Mouse (Mus musculus) thymus, adult 2 months (tissue): ENCODE data around the gene Arhgef1. TPM values are rescaled to one million over a fixed set of nuclear protein-coding genes. Genes with fewer than 3 reads are reported as not detected.

ENCODE experiments used
- DNase-seq: peaks from one replicate; pipeline ENCODE4 v3.0.0; 2021
- H3K27ac ChIP-seq: fragments of 200-500 bp; 2 replicates; pipeline ENCODE4 v1.5.1; 2012; ENCODE audit warnings: low read length, control low read depth; ENCODE audit not compliant: control insufficient read depth, insufficient read depth
- H3K27me3 ChIP-seq: fragments of 200-500 bp; 2 replicates; pipeline ENCODE4 v1.6.1; 2012; ENCODE audit warnings: mild to moderate bottlenecking, low read length, moderate library complexity, mixed read lengths; ENCODE audit not compliant: control insufficient read depth, insufficient read depth
- H3K36me3 ChIP-seq: fragments of 200-500 bp; 2 replicates; pipeline ENCODE4 v1.6.1; 2012; ENCODE audit warnings: mild to moderate bottlenecking, low read length, moderate library complexity; ENCODE audit not compliant: control insufficient read depth, insufficient read depth
- H3K4me1 ChIP-seq: fragments of 200-500 bp; replicated peaks from 2 replicates; pipeline ENCODE4 v1.6.1; 2012; ENCODE audit warnings: low read length; ENCODE audit not compliant: control insufficient read depth, insufficient read depth
- H3K4me3 ChIP-seq: fragments of 200-500 bp; 2 replicates; pipeline ENCODE4 v1.5.1; 2012; ENCODE audit warnings: mild to moderate bottlenecking, low read length, control low read depth, moderate library complexity; ENCODE audit not compliant: control insufficient read depth, insufficient read depth
- CTCF ChIP-seq: fragments of 200-500 bp; IDR thresholded peaks from 2 replicates; pipeline ENCODE4 v1.5.1; 2012; ENCODE audit warnings: mild to moderate bottlenecking, control low read depth, low read length, moderate library complexity, borderline replicate concordance; ENCODE audit not compliant: control insufficient read depth, poor library complexity, insufficient read depth; ENCODE audit errors: extremely low read depth
- POLR2A ChIP-seq: fragments of 200-500 bp; IDR thresholded peaks from 2 replicates; pipeline ENCODE4 v1.6.1; 2012; ENCODE audit warnings: mild to moderate bottlenecking, low read length, control low read depth, moderate library complexity; ENCODE audit not compliant: control insufficient read depth, poor library complexity, insufficient read depth; ENCODE audit errors: extremely low read depth
- WGBS: fragments of 180-500 bp; shearing (Covaris S2); methylation state at CpG from one replicate; pipeline ENCODE4 v1.1.7; 2018; 5-methylcytosine and 5-hydroxymethylcytosine counted together
- polyA plus RNA-seq: library from polyadenylated mRNA; depleted of rRNA; stranded (reverse); fragments of >200 nt; gene quantifications from 2 replicates; pipeline ENCODE4 v1.2.3, GENCODE M21; 2012; rRNA removed

Gene Arhgef1
- 1,726 and 1,877 TPM in 2 replicates for polyA plus RNA-seq

DNA sequence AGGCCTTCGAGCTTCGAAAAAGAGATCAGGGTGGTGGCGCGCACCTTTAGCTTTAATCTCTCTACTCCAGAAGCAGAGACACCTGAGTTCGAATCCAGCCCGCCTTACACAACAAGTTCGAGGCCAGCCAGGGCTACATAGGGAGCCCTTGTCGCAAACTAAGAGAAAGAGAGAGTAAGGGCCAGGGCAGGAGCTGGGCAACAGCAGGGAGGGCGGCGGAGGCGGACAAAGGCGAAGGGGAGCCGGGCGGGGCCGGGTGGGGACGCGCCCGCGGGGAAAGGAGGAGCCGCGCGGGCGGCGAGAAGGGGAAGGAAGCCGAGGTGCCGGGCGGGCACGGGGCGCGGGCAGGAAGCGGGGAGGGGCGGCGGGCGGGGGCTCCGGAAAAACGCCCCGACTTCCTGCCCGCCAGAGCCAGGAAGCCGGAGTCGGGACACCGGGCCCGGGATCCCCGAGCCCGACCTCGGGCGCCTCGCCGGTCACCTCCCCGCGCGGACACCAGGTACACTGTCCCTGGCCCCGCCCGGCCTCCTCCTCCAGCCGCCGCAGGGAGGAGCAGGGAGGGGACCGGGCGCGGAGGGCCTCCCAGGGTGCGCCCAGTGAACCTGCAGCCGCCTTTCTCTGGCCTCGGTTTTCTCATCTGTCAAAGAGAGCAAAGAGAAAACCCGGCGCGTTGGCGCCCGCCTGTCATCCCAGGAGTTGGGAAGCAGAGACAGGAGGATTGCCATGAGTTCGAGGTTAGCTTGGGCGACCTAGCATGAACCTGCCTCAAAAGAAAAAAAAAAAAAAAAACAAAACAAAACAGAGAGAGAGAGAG, at the start of gene Arhgef1:
Arhgef1 (plus strand) TSS at position 283 of the 814 bp plus-strand sequence.
- Histone ChIP-seq H3K27me3 (no peaks in the 10 kb centered on the region), H3K36me3 (no peaks in the 10 kb centered on the region), H3K4me1 (peaks cover 31% of the 10 kb centered on the region), H3K4me3 (peak within 1 kb of the TSS; percentile 91), H3K27ac (peak within 1 kb of the TSS; percentile 90)
- WGBS: 1% methylated on average over 57 of the region's 68 CpGs
- TF ChIP-seq POLR2A (peak; percentile 89), CTCF (peak; percentile 11; the same call in 1 of the 2 replicates)
- DNase-seq: peak; percentile 79

- Histone ChIP-seq H3K4me1 (0 out of 2 replicates have a peak, but pooled peaks cover 3% of the 10 kb centered on the region), H3K27ac (no peak overlapping the region), H3K27me3 (no peaks in the 10 kb centered on the region), H3K4me3 (no peak overlapping the region), H3K36me3 (no peaks in the 10 kb centered on the region)
- no peak for DNase-seq
- TF ChIP-seq POLR2A: no peak
- no peak for TF ChIP-seq CTCF
These were observed 49.5 kb upstream of the Arhgef1 start for GRCm38 (mm10) chr7:24853233-24853563.

GRCm38 (mm10) chr7:24853695-24854094, 49.0 kb upstream of the Arhgef1 start:
- Histone ChIP-seq H3K36me3 (no peaks in the 10 kb centered on the region), H3K4me1 (0 out of 2 replicates have a peak, but pooled peaks cover 3% of the 10 kb centered on the region), H3K27me3 (no peaks in the 10 kb centered on the region), H3K27ac (no peak overlapping the region), H3K4me3 (no peak overlapping the region)
- no peak for TF ChIP-seq CTCF
- TF ChIP-seq POLR2A: no peak
- 74% methylated on average over 7 of the region's 7 CpGs for WGBS
- DNase-seq: no peak

DNA sequence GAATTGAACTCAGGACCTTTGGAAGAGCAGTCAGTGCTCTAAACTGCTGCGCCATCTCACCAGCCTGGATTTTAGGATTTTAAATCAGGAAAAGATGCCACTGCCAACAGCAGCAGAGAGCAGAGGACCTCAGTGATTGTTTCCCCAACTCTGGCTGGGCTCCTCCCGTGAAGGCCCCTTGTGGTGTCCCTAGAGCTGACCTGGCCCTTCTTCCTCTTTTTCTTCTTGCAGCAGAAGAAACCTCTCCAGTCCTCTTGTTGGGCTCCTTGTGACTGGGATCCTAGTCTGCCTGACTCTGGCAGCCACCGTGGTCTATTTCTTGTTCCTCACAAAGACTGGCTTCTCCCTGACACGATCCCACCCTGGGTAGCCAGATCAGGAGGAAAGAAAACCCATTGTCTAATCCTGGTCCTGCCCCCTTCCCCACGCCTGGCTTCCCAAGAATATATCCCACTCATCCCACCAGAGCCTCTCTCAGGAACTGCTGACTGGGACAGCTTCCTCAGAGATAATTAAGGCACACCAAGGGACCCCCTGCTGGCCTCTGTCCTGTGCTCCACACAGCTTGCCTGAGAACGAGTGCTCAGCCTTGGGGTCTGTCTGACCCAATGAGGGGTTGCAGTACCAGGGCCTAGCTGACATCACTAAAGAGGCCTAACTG, 46.1 kb upstream of the Arhgef1 start:
- no peak for TF ChIP-seq CTCF
- TF ChIP-seq POLR2A: no peak
- no peaks in the 10 kb centered on the region for H3K36me3 ChIP-seq
- H3K27me3 ChIP-seq: no peaks in the 10 kb centered on the region
- H3K27ac ChIP-seq: no peak overlapping the region
- H3K4me3 ChIP-seq: no peak overlapping the region
- 54% methylated on average over 6 of the region's 6 CpGs for WGBS
- H3K4me1 ChIP-seq: no peaks in the 10 kb centered on the region
- no peak for DNase-seq

GRCm38 (mm10) chr7:24859234-24859633, 43.5 kb upstream of the Arhgef1 start:
- no peak for TF ChIP-seq CTCF
- no peak for TF ChIP-seq POLR2A
- no peak for DNase-seq
- H3K4me3 ChIP-seq: no peak overlapping the region
- H3K27ac ChIP-seq: no peak overlapping the region
- H3K4me1 ChIP-seq: no peaks in the 10 kb centered on the region
- 86% methylated on average over 5 of the region's 5 CpGs for WGBS
- no peaks in the 10 kb centered on the region for H3K27me3 ChIP-seq
- H3K36me3 ChIP-seq: no peaks in the 10 kb centered on the region

DNA sequence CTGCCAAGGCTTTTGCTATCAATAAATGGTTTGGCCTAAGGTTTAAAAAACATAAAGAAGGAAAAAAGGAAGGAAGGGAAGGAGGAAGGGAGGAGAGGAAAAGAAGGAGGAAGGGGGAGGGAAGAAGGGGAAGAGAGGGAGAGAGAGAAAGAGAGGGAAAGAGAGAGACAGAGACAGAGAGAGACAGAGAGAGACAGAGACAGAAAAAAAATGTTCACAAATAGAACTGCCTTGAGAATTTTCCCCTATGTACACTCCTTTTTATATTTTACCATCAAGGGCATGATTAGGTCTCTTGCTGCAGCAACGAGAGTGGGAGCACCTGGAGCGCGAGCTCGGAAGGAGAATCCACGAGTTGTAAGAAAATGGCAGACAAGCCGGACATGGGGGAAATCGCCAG, 40.8 kb upstream of the Arhgef1 start, which contains the start of gene Gm9844:
Gm9844 (plus strand) TSS at position 301 of the 400 bp plus-strand sequence.
- no peak within 1 kb of the TSS for H3K4me3 ChIP-seq
- TF ChIP-seq POLR2A (no peak), CTCF (no peak)
- no peaks in the 10 kb centered on the region for H3K4me1 ChIP-seq
- 95% methylated on average over 7 of the region's 7 CpGs for WGBS
- H3K36me3 ChIP-seq: no peaks in the 10 kb centered on the region
- no peaks in the 10 kb centered on the region for H3K27me3 ChIP-seq
- H3K27ac ChIP-seq: no peak within 1 kb of the TSS
- no peak for DNase-seq

DNA sequence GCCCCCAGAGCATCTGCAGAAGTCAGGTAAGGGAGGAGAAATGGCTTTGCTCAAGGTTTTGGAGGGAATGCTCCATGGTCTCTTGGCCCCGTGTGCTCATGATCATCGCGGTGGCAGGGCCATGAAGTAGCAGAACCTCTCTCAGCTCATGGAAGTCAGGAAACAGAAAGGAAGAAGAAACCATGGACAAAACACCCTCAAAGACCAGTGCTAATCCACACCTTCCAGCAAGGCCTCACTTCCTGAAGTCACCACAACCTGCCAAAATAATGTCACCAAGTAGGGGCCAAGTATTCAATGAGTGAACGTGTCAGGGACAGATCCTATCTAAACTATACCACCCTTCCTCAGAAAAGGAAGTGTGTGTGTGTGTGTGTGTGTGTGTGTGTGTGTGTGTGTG, 39.9 kb upstream of the Arhgef1 start:
- DNase-seq: no peak
- H3K36me3 ChIP-seq: no peaks in the 10 kb centered on the region
- no peak overlapping the region for H3K27ac ChIP-seq
- WGBS: 37% methylated on average over 4 of the region's 4 CpGs
- H3K4me1 ChIP-seq: no peaks in the 10 kb centered on the region
- H3K27me3 ChIP-seq: no peaks in the 10 kb centered on the region
- no peak for TF ChIP-seq POLR2A
- no peak for TF ChIP-seq CTCF
- H3K4me3 ChIP-seq: no peak overlapping the region
